Mouse (Mus musculus): ENCODE data around the gene Mycbpap. TPM values are rescaled to one million over a fixed set of nuclear protein-coding genes. Genes with fewer than 3 reads are reported as not detected.

Gene Mycbpap
- polyA plus RNA-seq, 1 experiment from 2014 or later, result 1.8 TPM

- H3K9me3 ChIP-seq (replicated peaks; ENCODE audit: control insufficient read depth, low read length), result no peaks in the 10 kb centered on the region
- no peak for ATAC-seq
These were observed 39.6 kb downstream of the Mycbpap start for GRCm38 (mm10) chr11:94481963-94482362.

GRCm38 (mm10) chr11:94480382-94480781 is 41.2 kb downstream of the Mycbpap start:
- WGBS, result 88% methylated on average over 9 of the region's 9 CpGs
- 0 out of 2 replicates have a peak, but pooled peaks cover 5% of the 10 kb centered on the region for H3K27me3 ChIP-seq (replicated peaks; ENCODE audit: control insufficient read depth, insufficient read depth, low read length)
- ATAC-seq, result no peak

More at GRCm38 (mm10) chr11:94481963-94482362, 39.6 kb downstream of the Mycbpap start:
- no peak overlapping the region for H3K9ac ChIP-seq (ENCODE audit: low read length)
- WGBS, result 93% methylated on average over 7 of the region's 7 CpGs
- DNase-seq (ENCODE audit: low spot score), result no peak
- H3K4me2 ChIP-seq (ENCODE audit: low read length), result no peak overlapping the region
- no peak overlapping the region for H3K4me3 ChIP-seq (ENCODE audit: low read depth, low read length)
- 0 out of 2 replicates have a peak, but pooled peaks cover 3% of the 10 kb centered on the region for H3K27me3 ChIP-seq (replicated peaks; ENCODE audit: control insufficient read depth, insufficient read depth, low read length)
- no peaks in the 10 kb centered on the region for H3K4me1 ChIP-seq (ENCODE audit: control insufficient read depth, insufficient read depth, low read length)
- no peak overlapping the region for H3K27ac ChIP-seq (ENCODE audit: low read depth, low read length)
- H3K36me3 ChIP-seq (ENCODE audit: control insufficient read depth, insufficient read depth, low read length), result no peaks in the 10 kb centered on the region

DNA sequence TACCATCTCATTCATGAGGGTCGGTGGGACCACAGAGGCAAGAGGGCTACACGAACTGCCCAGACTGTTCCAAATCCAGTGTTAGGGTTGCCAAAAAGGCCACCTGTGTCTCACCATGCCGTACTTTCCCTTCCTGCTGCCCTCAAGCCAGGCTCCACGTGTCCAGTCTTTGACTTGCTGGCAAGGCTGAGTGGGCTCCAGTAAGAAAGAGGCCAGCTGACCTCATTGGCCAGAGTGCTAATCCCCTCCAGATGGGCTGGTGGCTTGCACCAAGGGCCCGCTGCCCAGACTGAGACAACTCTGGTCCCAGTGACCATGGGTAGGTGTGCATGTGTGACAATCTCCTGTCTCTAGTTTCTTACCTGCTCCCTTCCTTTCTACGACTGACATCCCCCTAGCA is 43.9 kb downstream of the Mycbpap start:
- Histone ChIP-seq H3K27me3 (replicated peaks; ENCODE audit: control insufficient read depth, insufficient read depth, low read length) (peaks cover 15% of the 10 kb centered on the region; the same call in 1 of the 2 replicates), H3K9me3 (replicated peaks; ENCODE audit: control insufficient read depth, low read length) (no peaks in the 10 kb centered on the region), H3K4me2 (ENCODE audit: low read length) (no peak overlapping the region), H3K9ac (ENCODE audit: low read length) (no peak overlapping the region), H3K4me1 (ENCODE audit: control insufficient read depth, insufficient read depth, low read length) (peaks cover 11% of the 10 kb centered on the region), H3K4me3 (ENCODE audit: low read depth, low read length) (no peak overlapping the region), H3K27ac (ENCODE audit: low read depth, low read length) (no peak overlapping the region), H3K36me3 (ENCODE audit: control insufficient read depth, insufficient read depth, low read length) (no peaks in the 10 kb centered on the region)
- WGBS, result 69% methylated on average over 6 of the region's 6 CpGs
- DNase-seq (ENCODE audit: low spot score) (no peak), ATAC-seq (no peak)

More at GRCm38 (mm10) chr11:94480382-94480781, 41.2 kb downstream of the Mycbpap start:
- Histone ChIP-seq H3K9me3 (replicated peaks; ENCODE audit: control insufficient read depth, low read length) (no peaks in the 10 kb centered on the region), H3K9ac (ENCODE audit: low read length) (no peak overlapping the region), H3K4me1 (ENCODE audit: control insufficient read depth, insufficient read depth, low read length) (peaks cover under 1% of the 10 kb centered on the region), H3K4me3 (ENCODE audit: low read depth, low read length) (no peak overlapping the region), H3K4me2 (ENCODE audit: low read length) (no peak overlapping the region), H3K27ac (ENCODE audit: low read depth, low read length) (no peak overlapping the region), H3K36me3 (ENCODE audit: control insufficient read depth, insufficient read depth, low read length) (no peaks in the 10 kb centered on the region)
- DNase-seq (ENCODE audit: low spot score), result no peak

GRCm38 (mm10) chr11:94475722-94476121 is 45.8 kb downstream of the Mycbpap start:
- ATAC-seq (no peak), DNase-seq (ENCODE audit: low spot score) (peak; percentile 61)
- H3K4me2 ChIP-seq (ENCODE audit: low read length), result peak overlapping the region; percentile 20; the same call in 1 of the 2 replicates
- H3K27ac ChIP-seq (ENCODE audit: low read depth, low read length), result no peak overlapping the region
- peaks cover 25% of the 10 kb centered on the region for H3K4me1 ChIP-seq (ENCODE audit: control insufficient read depth, insufficient read depth, low read length)
- H3K36me3 ChIP-seq (ENCODE audit: control insufficient read depth, insufficient read depth, low read length), result no peaks in the 10 kb centered on the region
- H3K4me3 ChIP-seq (ENCODE audit: low read depth, low read length), result no peak overlapping the region
- H3K9me3 ChIP-seq (replicated peaks; ENCODE audit: control insufficient read depth, low read length), result no peaks in the 10 kb centered on the region
- H3K27me3 ChIP-seq (replicated peaks; ENCODE audit: control insufficient read depth, insufficient read depth, low read length), result peaks cover 15% of the 10 kb centered on the region; the same call in 1 of the 2 replicates
- WGBS, result 6% methylated on average over 11 of the region's 11 CpGs
- no peak overlapping the region for H3K9ac ChIP-seq (ENCODE audit: low read length)

GRCm38 (mm10) chr11:94474544-94474910 is 47.0 kb downstream of the Mycbpap start:
- Histone ChIP-seq H3K27me3 (replicated peaks; ENCODE audit: control insufficient read depth, insufficient read depth, low read length) (peaks cover 15% of the 10 kb centered on the region; the same call in 1 of the 2 replicates), H3K9ac (ENCODE audit: low read length) (no peak overlapping the region), H3K27ac (ENCODE audit: low read depth, low read length) (no peak overlapping the region), H3K4me3 (ENCODE audit: low read depth, low read length) (peak overlapping the region; percentile 67), H3K36me3 (ENCODE audit: control insufficient read depth, insufficient read depth, low read length) (no peaks in the 10 kb centered on the region), H3K9me3 (replicated peaks; ENCODE audit: control insufficient read depth, low read length) (no peaks in the 10 kb centered on the region), H3K4me2 (ENCODE audit: low read length) (peak overlapping the region; percentile 88), H3K4me1 (ENCODE audit: control insufficient read depth, insufficient read depth, low read length) (peaks cover 30% of the 10 kb centered on the region)
- WGBS, result 3% methylated on average over 11 of the region's 11 CpGs
- ATAC-seq, result peak; percentile 29; the same call in 1 of the 2 replicates
- no peak for DNase-seq (ENCODE audit: low spot score)

GRCm38 (mm10) chr11:94473707-94474543 is 47.6 kb downstream of the Mycbpap start, which contains the start of gene Cacna1g:
Cacna1g (minus strand) TSS chr11:94474198.
- H3K9me3 ChIP-seq (replicated peaks; ENCODE audit: control insufficient read depth, low read length), result no peaks in the 10 kb centered on the region
- peak; percentile 87 for ATAC-seq
- H3K36me3 ChIP-seq (ENCODE audit: control insufficient read depth, insufficient read depth, low read length), result no peaks in the 10 kb centered on the region
- peak within 1 kb of the TSS; percentile 90 for H3K9ac ChIP-seq (ENCODE audit: low read length)
- H3K27ac ChIP-seq (ENCODE audit: low read depth, low read length), result peak within 1 kb of the TSS; percentile 68
- peak within 1 kb of the TSS; percentile 67 for H3K4me3 ChIP-seq (ENCODE audit: low read depth, low read length)
- H3K27me3 ChIP-seq (replicated peaks; ENCODE audit: control insufficient read depth, insufficient read depth, low read length), result peaks cover 15% of the 10 kb centered on the region; the same call in 1 of the 2 replicates
- peak; percentile 90 for DNase-seq (ENCODE audit: low spot score)
- peak within 1 kb of the TSS; percentile 88 for H3K4me2 ChIP-seq (ENCODE audit: low read length)
- peaks cover 35% of the 10 kb centered on the region for H3K4me1 ChIP-seq (ENCODE audit: control insufficient read depth, insufficient read depth, low read length)
- WGBS, result under 1% methylated on average over 44 of the region's 71 CpGs

GRCm38 (mm10) chr11:94472916-94473706 is 48.4 kb downstream of the Mycbpap start:
- H3K36me3 ChIP-seq (ENCODE audit: control insufficient read depth, insufficient read depth, low read length), result no peaks in the 10 kb centered on the region
- no peaks in the 10 kb centered on the region for H3K9me3 ChIP-seq (replicated peaks; ENCODE audit: control insufficient read depth, low read length)
- H3K4me1 ChIP-seq (ENCODE audit: control insufficient read depth, insufficient read depth, low read length), result peaks cover 43% of the 10 kb centered on the region
- DNase-seq (ENCODE audit: low spot score) (peak; percentile 14), ATAC-seq (no peak)
- H3K27me3 ChIP-seq (replicated peaks; ENCODE audit: control insufficient read depth, insufficient read depth, low read length), result peaks cover 15% of the 10 kb centered on the region; the same call in 1 of the 2 replicates
- peak overlapping the region; percentile 67 for H3K4me3 ChIP-seq (ENCODE audit: low read depth, low read length)
- peak overlapping the region; percentile 90 for H3K9ac ChIP-seq (ENCODE audit: low read length)
- peak overlapping the region; percentile 88 for H3K4me2 ChIP-seq (ENCODE audit: low read length)
- under 1% methylated on average over 40 of the region's 52 CpGs for WGBS
- H3K27ac ChIP-seq (ENCODE audit: low read depth, low read length), result peak overlapping the region; percentile 68

DNA sequence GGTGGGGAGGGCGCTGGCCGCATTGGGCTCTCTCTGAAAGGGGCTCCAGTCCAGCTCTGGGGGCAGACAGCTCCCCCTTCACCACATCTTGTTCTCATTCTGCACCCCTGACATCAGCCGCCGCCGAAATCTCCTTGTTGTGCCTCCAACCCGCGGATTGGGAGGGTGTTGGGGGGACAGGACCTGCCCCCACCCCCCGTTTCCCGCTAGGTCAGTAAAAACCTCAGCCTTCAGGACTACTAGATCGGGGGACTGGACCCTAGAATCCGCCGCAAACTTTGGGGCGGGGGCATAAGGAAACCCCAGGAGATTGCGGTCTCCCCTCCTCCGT is 49.0 kb downstream of the Mycbpap start:
- Histone ChIP-seq H3K9me3 (replicated peaks; ENCODE audit: control insufficient read depth, low read length) (no peaks in the 10 kb centered on the region), H3K4me2 (ENCODE audit: low read length) (peak overlapping the region; percentile 88), H3K36me3 (ENCODE audit: control insufficient read depth, insufficient read depth, low read length) (no peaks in the 10 kb centered on the region), H3K9ac (ENCODE audit: low read length) (peak overlapping the region; percentile 90), H3K27me3 (replicated peaks; ENCODE audit: control insufficient read depth, insufficient read depth, low read length) (peaks cover 15% of the 10 kb centered on the region; the same call in 1 of the 2 replicates), H3K4me3 (ENCODE audit: low read depth, low read length) (peak overlapping the region; percentile 67), H3K4me1 (ENCODE audit: control insufficient read depth, insufficient read depth, low read length) (peaks cover 46% of the 10 kb centered on the region), H3K27ac (ENCODE audit: low read depth, low read length) (peak overlapping the region; percentile 46; the same call in 1 of the 2 replicates)
- ATAC-seq (no peak), DNase-seq (ENCODE audit: low spot score) (peak; percentile 11)
- WGBS, result 2% methylated on average over 15 of the region's 15 CpGs

Data from forebrain, embryonic 14.5 days (tissue).